Mouse (Mus musculus): ENCODE measurements around the gene Irgq. TPM values are rescaled to one million over a fixed set of nuclear protein-coding genes. Genes with fewer than 3 reads are reported as not detected.

The Irgq gene
- total RNA-seq, 1 experiment from 2014 or later = 29.5 TPM

- peak; percentile 99 for DNase-seq
Measured at GRCm38 (mm10) chr7:24546634-24547389, 16.3 kb downstream of the Irgq start.

DNA sequence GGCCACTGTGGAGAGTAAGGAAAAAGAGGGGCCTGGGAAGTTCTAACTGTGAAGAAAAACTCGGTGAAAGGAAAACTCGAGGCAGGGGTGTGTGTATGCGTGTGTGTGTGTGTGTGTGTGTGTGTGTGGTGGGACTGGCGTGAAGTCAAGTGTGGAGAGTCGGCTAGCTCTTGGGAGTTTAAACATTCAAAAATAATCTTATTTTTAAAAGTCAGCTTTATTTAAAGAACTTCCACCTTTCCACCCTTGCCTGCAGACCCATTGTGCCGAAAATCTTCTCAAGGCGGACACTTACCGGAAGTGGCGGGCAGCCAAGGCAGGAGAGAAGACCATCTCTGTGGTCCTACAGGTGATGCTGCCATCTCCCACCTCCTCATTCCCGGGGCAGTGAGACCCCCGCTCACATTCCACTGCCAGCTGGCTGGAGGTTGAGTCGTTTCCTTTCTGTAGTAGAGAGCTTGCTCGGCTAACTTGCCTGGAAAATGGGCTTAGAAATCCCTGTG, 17.1 kb downstream of the Irgq start:
- DNase-seq = no peak

GRCm38 (mm10) chr7:24551985-24552759, 21.7 kb downstream of the Irgq start:
- DNase-seq = no peak

DNA sequence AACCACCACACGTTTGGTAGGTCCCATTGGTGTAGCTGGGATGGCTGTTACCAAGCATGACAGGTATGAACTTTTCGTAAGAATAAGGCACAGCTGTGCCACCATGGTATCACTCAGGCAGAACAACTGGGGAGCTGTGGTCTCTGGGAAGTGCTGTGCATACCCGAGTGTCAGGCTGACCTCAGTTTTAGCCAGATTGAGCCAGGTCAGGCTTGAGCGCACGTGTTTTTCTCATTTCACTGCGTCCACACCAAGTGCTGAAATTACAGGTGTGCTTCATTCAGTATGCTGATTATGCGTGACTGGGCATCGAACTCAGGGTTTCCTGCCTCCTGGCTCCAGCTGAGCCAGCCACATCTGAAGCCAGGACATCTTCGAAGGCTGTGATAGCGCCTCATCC, 25.3 kb downstream of the Irgq start:
- DNase-seq = no peak

GRCm38 (mm10) chr7:24561450-24561849, 31.0 kb downstream of the Irgq start:
- no peak for DNase-seq

GRCm38 (mm10) chr7:24563191-24563836, 32.8 kb downstream of the Irgq start:
- no peak for DNase-seq

- no peak for DNase-seq
Measured at GRCm38 (mm10) chr7:24563837-24564206, 33.3 kb downstream of the Irgq start.

GRCm38 (mm10) chr7:24564607-24565265, 34.2 kb downstream of the Irgq start:
- DNase-seq = peak; percentile 71

DNA sequence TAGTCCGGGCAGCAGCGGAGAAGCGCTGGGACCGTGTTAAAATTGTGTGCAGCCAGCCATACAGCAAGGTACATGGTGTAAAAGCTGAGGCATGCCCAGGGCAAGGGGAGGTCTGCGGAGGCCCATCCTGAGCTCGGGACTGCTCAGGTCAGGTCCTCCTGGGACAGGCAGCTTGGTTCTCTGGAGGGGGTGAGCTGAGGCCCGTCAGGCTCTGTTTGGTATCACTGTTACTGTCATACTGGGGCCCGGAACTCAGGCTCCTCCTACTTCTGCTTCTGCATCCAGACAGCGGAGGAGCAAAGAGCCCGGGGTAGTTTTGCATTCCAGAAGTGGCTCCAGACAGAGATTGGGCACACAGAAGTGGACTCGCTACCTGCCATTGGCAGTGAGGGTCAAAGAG, 35.1 kb downstream of the Irgq start:
- no peak for DNase-seq

- DNase-seq = no peak
Measured at GRCm38 (mm10) chr7:24566206-24566605, 35.7 kb downstream of the Irgq start.

DNA sequence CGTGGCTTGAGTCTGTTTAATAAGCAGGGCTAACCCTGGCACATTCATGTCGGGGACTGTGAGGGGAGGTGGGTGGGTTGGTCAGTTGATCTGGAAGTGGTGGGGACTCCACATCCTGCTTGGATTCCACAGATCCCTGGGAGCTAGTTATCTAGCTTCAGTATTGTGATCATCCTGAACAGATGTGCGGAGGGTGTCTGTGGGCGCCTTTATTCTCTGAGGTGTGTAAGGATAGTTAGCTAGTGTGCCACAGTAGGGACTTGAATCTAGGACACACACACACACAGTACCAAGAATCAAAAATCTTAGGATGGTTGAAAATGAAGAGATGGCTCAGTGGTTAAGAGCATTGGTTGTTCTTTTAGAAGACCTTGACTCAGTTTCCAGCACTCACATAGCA, 38.0 kb downstream of the Irgq start:
- no peak for DNase-seq

DNA sequence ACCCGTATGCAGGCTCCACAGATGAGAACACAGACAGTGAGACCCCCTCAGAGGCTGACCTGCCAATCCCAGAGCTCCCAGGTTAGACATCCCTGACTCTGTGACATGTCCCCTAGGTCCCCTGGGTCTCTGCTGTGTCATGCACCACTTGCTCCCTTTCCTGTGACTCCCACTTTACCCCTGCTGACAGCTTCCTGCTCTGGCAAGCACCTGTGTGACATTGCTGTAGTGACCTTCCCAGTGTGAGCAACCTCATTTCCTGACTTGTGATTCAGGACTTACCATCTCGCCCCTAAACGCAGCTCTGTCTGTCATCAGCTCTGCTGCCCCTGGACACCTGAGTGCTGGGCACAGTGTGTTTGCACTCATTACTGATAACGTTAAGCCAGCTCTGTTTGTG, 40.6 kb downstream of the Irgq start:
- no peak for DNase-seq

- no peak for DNase-seq
Measured at GRCm38 (mm10) chr7:24572455-24572854, 42.0 kb downstream of the Irgq start.

DNA sequence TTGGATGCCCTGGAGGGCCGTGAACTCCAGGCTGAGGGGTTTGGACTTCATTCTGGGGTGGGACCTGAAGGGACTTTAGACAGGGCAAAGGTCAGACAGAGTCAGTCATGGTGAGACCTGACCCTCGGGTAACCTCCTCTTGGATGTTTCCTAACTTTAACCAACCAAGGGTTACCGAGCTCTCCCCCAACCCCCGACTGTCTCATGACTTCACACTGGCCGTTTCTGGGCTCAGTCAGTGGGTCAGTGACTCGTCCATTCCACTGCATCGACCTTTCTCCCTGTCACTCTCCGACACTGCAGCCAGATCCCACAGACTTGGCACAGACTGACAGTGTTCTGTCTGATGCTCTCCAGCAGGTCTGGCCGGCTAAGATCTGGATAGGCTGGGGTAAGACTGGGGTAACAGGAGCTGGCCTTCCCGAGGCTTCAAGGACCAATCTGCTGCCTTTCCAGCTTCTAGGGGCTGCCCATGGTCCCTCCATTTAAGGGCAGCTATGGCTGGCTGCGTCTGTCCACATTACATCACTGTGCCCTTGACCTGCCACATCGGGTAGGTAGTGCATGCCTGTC, 43.8 kb downstream of the Irgq start:
- no peak for DNase-seq

- no peak for DNase-seq
Measured at GRCm38 (mm10) chr7:24577811-24578210, 47.3 kb downstream of the Irgq start.

DNA sequence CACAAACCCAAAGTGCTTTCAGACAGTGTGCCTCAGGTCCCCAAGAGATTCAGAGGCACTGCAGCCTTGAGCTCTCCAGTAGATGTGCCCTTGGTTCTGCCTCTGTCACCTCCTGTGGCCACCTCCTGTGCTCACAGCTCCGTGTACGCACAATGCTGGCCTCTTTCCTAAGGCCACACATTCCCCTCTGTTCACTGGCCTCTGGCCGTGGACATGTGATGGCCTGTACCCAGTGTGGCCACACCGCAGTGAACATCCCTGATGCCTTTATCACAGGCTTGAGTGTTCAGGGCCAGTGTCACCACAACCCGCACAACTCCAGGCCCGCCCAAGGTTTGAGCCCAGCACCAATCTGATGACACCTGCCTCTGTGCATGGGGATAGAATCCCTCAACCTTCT, 54.4 kb downstream of the Irgq start:
- DNase-seq = no peak

- no peak for DNase-seq
Measured at GRCm38 (mm10) chr7:24585995-24586394, 55.5 kb downstream of the Irgq start.

GRCm38 (mm10) chr7:24586828-24587227, 56.3 kb downstream of the Irgq start:
- no peak for DNase-seq

- DNase-seq = no peak
Measured at GRCm38 (mm10) chr7:24587330-24588105, 57.0 kb downstream of the Irgq start, which contains the start of the genes Ethe1 and Zfp575. Ethe1 (plus strand) TSS chr7:24587543. Zfp575 (minus strand) TSS chr7:24587641.
